Mouse (Mus musculus): ENCODE results near the gene Pomc.
"Not testable (repeated sequence)": the region's sequence is repeated elsewhere in the genome, so short reads cannot be mapped to it uniquely, and the experiment has no call there.

The Pomc gene

DNA sequence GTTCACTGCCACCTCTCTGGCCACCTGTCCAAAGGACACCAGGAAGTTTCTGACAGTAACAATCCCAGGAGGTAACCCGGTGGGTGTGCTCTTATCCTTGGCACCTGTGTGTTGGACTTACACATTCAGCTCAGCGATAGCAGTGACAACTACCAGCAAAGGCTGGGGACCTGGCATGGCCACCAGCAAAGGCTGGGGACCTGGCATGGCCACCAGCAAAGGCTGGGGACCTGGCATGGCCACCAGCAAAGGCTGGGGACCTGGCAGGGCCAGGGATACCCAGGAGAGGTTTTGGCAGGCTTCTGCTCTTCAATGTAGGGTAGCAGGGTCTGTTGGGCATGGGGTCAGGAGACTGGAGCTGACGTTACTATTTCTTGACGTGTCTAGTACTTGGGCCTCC is 12.4 kb downstream of the Pomc start:
- no peak for DNase-seq (ENCODE audit: low spot score in 2 of 2)

DNA sequence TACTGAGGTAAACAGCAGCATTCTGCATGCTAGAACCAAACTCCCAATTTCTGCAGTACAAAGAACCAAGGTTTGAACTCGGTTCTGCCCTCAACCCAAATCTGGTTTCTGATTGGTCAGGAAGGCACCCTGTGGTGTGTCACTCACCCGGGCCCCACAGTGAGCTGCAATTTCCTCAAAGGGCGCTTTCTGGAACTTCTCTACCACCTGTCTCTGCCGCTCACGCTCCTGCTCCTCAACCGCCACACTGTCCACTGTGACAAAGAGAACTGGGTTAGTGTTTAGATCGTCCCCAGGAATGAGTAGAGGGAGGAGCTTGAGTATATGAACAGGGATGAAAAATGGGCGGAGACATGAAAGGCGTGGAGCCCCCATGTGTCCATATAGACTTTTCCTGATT is 13.6 kb downstream of the Pomc start:
- DNase-seq (ENCODE audit: low spot score in 2 of 2): no peak

DNA sequence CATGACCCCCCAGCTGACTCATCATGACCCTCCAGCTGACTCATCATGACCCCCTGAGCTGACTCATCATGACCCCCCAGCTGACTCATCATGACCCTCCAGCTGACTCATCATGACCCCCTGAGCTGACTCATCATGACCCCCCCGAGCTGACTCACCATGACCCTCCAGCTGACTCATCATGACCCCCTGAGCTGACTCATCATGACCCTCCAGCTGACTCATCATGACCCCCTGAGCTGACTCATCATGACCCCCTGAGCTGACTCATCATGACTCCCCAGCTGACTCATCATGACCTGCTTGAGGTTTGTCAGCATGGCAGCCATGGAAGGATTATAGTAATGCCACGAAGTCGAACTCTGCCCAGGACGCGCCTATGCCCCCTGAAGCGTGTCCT is 18.4 kb downstream of the Pomc start:
- not testable (repeated sequence) for DNase-seq (ENCODE audit: low spot score in 2 of 2)

DNA sequence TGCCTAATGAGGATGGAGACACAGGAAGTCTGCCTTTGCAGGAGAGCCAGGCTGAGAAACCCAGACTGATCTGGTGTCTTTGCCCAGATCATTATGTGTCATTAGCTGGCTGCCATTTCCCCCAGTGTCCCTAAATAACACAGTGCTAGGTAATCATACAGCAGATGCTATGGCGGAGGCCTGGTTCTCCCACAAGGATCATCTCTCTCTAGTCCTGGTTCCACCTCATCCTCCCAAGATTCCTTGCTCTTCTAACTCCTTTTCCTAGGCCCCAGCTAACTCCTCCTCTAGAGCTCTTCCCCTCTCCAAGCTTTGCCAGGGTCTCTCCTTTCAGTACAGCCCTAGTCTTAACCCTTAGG is 26.2 kb downstream of the Pomc start:
- DNase-seq (ENCODE audit: low spot score in 2 of 2): no peak

DNA sequence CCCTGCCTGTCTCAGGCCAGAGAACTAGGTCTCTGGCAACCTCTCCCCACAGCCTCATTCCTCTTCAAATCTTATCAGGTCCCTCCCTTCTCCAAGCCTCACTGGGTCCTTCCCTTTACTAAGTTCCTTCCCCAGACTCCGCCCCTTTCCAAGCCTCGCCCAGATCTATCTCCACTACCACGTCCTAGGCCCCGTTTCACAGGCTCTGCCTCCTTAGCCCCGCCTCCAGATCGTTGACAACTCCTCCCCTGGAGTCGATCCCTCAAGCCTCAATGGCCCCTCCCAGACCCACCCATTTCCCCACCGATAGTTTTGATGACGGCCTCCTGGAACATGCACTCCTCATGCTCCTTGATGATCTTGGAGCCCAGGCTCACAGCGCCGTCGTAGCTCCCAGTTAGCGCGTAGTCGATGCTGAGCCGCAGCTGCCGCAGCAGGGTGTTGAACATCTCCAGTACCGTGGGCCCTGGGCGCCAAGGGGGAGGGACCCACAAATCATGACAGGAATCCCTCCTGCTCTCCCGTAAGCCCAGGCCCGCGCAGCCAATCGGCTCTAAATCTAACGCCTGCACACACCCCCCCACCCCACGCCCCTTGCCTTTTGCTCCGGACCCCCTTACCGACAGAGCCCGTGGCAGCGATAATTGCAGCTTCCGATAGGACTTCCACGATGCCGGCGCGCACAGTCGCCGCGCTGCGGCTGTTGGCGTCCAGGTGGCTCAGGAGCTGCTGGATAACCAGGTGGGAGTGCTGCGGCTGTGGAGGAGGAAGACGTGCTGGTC is 26.8 kb downstream of the Pomc start:
- DNase-seq (ENCODE audit: low spot score in 2 of 2): peak; percentile 89 to 93

DNA sequence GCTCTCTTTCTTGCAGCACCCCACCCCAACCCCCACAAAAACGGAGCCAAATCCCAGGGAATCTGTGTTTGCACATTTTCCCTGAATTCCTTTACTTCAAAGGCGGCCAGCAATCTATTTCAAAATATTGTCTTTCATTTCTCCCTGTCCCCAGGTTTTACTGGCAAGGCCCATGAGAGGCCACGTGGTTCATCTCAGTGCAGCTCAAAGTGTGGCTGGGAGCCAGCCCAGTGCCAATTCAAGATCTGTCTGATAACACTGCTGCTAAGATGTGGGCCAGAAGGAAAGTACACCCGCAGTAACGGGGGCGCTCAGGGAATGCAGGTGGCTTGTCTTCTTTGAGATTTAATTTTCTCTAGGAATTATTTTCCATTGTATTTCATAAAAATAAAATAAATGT is 27.5 kb downstream of the Pomc start:
- no peak for DNase-seq (ENCODE audit: low spot score in 2 of 2)

DNA sequence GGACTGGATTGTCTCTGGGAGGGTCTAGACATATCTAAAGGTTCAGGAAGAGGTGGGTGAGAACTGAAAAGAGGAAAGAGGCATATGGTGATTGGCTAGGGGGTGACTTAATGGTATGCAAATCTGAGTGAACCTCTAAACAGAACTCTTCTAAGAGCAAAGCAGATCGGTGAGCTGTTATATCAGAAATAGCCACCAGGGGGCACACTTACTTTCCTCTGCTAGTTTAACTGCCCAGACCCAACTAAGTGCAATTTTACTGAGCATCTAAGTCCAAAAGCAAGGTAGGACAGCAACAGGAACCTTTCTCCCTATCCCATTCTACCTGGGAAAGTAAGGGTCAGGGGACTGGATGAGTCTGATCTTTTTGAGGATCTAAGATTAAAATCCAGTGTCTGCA is 29.0 kb downstream of the Pomc start:
- DNase-seq (ENCODE audit: low spot score in 2 of 2): peak; percentile 41 to 72

DNA sequence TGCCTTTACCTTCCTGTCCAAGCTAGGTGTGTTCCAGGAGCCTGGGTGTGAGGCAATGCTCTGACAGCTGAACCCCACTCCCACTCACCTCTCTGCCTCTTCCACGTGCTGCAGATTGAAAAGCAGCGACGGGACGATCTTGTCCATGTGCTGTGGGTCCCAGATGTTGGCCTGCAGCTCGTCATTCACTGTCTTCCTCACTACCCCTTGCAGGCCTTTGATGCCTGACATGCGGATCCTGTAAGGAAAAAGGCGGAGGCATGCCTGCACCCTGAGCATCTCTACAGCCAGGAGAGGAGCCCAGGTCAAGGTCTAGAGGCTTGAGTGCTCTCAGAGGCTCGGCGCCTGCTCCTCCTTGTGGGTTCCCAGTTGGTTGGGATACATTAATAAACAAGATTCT is 29.7 kb downstream of the Pomc start:
- DNase-seq (ENCODE audit: low spot score in 2 of 2): no peak

DNA sequence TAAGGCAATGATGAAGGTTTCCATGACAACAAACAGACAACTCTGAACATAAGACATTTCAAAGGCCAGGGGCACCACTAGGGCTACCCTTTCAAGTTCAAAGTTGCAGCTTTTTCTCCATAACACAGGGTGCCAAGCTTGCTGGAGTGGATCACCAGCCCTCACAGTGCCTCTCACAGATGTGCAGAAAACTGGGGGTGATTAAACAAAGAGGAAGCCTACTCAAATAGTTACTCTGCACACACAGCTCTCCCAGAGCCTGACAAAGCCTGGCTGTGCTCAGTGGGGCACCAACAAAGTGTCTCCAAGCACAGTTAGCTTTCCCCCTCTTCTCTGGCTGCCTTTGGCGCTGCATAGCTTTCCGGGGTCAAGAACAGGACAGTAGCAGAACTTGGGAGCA is 35.2 kb downstream of the Pomc start:
- DNase-seq (ENCODE audit: low spot score in 2 of 2): no peak

DNA sequence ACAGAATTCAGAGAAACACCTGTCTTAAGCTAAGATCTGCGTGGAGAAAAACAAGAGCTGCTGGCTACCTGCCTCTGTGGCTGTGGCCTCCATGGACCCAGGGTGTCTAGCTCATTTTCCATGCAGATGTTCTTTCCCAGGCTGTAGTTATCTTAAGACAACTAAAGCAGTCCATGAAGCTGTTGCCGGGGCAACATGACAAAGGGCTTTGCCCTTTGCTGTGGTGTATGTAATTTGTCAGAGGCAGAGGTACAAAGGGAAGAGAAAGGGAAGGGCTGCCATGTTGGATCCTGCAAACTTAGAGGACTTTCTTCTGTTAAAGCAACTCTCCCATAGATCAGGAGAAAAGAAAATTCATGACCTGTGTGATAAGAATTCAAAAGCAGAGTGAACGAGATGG is 36.3 kb downstream of the Pomc start:
- no peak for DNase-seq (ENCODE audit: low spot score in 2 of 2)

DNA sequence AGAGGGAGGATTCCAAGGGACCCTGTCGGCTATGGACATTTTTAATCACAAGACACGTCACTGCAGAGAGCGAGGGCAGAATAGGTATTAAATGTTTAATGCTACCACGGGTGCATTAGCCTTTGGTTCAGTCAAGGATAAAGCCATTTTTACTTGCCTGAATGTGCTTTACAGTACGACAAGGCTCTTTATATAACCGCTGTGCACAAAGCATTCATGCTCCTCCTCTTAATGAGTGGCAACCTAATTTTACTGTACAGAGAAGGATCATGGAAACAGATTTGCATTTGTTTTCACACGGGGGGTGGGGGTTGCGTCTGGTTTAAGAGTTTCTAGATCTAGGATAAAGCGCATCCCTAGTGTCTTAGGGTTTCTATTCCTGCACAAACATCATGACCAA is 42.0 kb downstream of the Pomc start:
- no peak for DNase-seq (ENCODE audit: low spot score in 2 of 2)

DNA sequence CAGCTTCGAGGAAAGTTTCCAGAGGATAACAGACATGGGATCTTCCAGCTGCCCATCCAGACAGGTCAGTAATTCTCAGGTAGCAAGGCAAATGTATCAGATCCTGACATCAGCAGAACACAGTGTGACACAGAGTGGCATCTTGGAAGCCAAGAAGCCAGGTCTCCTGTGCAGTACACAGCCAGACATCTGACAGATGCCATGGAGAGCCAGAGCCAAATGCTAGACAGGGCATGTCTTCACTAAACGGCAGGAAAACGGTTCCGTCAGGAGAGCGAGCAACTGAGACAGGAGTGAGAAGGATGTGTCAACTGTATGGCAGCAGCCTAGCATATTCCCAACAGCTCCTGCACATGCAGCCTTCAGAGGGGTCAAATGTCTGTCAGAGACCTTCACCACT is 45.7 kb downstream of the Pomc start:
- DNase-seq (ENCODE audit: low spot score in 2 of 2): no peak

DNA sequence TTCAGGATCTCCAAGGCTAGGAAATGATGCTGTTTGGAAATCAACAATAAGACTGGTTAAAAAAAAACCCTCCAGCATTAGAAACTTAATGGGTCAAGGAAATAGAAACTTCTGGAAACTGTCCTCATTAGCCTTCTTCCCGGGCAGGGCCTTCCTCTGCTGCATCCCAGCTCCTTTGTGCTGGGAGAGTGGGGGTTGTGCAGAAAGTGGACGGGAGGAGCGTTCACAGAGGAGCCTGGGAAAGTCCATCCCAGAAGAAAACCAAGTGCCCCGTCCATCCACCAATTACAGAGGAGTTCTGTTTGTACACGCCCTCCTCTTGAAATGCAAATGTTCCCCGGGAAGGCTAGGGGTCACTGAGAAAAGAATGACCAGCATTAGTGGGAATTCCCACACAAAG is 49.9 kb downstream of the Pomc start:
- DNase-seq (ENCODE audit: low spot score in 2 of 2): peak; percentile 54 to 77

DNA sequence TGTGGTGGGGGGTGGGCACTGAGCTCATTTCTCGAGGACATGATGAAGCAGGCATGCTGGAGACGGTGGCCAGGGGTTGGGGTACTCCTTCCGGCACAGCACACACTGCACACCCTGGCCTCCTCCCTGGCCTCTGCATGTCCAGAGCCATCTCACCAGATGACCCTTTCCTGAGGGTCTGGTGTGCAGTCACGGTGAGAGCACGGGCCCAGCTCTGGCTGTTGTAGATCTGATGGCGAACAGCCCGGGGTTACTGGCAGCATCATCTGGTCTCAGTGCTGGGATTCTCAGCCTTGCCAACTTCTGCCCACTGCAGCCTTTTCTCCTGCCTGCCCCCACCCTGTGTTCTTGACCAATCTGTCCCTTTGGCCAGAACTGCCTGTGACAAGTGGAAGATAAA is 51.3 kb downstream of the Pomc start:
- DNase-seq (ENCODE audit: low spot score in 2 of 2): peak in 1 of 2 experiments; percentile 28

DNA sequence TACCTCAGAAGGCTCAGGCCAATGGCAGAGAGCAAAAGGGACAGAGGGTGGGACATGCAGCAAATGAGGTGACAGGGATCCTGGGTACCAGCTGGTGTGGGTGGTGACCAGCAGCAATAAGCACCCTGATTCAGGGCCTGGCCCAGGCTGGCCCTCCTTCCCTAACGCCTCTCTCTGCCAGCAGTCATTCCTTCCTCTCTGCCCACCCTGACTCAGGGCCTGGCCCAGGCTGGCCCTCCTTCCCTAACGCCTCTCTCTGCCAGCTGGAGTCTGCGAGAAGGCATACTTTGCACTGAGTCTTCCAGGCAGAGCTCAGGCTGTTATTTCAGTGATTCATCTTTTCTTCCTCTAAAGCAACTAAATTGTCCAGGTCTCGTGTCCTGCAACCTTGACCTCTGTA is 52.4 kb downstream of the Pomc start:
- DNase-seq (ENCODE audit: low spot score in 2 of 2): peak in 1 of 2 experiments; percentile 38

DNA sequence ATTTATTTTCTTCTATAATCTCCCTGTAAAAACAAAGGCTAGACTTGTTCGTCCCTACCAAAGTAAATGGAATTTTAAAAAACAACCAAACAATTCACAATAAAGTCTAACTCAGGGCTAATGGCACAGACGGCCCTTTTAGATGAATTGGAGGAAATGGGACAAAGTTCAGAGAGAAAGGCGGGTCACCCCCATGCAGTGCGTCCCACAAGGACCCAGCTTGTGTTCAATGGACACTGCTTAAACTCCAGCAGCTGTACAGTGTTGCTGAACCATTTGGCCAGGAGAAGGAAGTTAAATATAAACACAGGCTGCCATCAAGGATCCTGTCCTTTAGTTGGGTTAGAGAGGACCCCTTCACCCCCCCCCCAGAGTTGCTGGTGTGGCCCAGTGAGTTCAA is 53.0 kb downstream of the Pomc start:
- peak; percentile 35 to 57 for DNase-seq (ENCODE audit: low spot score in 2 of 2)

DNA sequence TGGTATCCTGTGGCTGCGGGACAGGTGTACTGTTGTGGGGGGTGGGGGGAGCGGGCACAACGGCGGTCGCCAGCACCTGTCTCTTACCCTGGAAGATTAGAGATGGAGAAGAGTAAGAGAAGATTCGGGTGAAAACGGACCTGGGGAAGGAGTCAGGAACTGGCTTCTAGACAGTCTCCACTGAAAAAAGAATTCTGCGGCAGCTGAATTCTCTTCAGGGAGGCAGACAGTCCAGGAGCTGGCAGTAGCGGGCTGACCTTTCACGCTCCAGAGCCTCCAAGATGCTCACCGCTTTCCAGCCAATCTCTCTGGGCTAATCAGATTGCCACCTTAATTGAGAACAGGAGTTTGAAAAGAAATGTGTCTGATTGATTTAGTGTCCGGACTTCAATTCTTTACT is 54.0 kb downstream of the Pomc start:
- DNase-seq (ENCODE audit: low spot score in 2 of 2): no peak
